Mouse (Mus musculus) frontal cortex, adult 2 months (tissue): ENCODE data around the gene Ntn4. TPM values are rescaled to one million over a fixed set of nuclear protein-coding genes. Genes with fewer than 3 reads are reported as not detected.

Source experiments
- DNase-seq, 2 experiments: peaks; one replicate each; pipeline ENCODE4 v3.0.0; 2022; ENCODE audit warnings: low spot score in 1 of 2; ENCODE audit errors: extremely low spot score in 1 of 2
- polyA plus RNA-seq: library from polyadenylated mRNA; depleted of rRNA; stranded (reverse); fragments of >200 nt; gene quantifications from 2 replicates; pipeline ENCODE4 v1.2.3, GENCODE M21; 2012

Ntn4 gene
- polyA plus RNA-seq, 1 experiment = 10.8 TPM

- DNase-seq = no peak
These were observed 1.6 kb downstream of the Ntn4 start for GRCm38 (mm10) chr10:93641821-93642746.

GRCm38 (mm10) chr10:93642897-93643296, 2.4 kb downstream of the Ntn4 start:
- DNase-seq = no peak

GRCm38 (mm10) chr10:93644451-93644941, 4.0 kb downstream of the Ntn4 start:
- no peak for DNase-seq

- no peak for DNase-seq
These were observed 7.4 kb downstream of the Ntn4 start for GRCm38 (mm10) chr10:93647655-93648561.

GRCm38 (mm10) chr10:93648598-93649102, 8.2 kb downstream of the Ntn4 start:
- DNase-seq = no peak

- DNase-seq = no peak
These were observed 8.6 kb downstream of the Ntn4 start for GRCm38 (mm10) chr10:93649127-93649526.

DNA sequence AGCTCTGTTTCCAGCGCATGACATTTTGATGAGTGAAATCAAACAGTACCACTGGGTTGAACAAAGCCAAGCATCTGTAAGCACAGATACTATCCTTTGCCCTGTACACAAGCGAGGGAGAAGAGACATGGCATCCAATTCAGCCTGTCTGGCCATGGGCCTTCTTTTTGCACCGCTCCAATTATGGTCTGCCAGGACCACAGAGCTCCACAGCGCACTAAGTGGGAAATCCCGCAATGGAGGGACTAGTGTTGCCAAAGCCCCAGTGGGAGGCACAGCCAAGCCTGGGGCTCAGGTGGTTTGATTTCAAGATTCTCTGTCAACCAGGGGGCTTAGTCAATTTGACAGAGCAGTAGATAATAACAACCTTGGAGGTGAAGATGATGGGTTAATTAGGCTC, 9.1 kb downstream of the Ntn4 start:
- no peak for DNase-seq

- DNase-seq = no peak
These were observed 12.8 kb downstream of the Ntn4 start for GRCm38 (mm10) chr10:93653322-93653721.

GRCm38 (mm10) chr10:93655428-93655827, 14.9 kb downstream of the Ntn4 start:
- no peak for DNase-seq

DNA sequence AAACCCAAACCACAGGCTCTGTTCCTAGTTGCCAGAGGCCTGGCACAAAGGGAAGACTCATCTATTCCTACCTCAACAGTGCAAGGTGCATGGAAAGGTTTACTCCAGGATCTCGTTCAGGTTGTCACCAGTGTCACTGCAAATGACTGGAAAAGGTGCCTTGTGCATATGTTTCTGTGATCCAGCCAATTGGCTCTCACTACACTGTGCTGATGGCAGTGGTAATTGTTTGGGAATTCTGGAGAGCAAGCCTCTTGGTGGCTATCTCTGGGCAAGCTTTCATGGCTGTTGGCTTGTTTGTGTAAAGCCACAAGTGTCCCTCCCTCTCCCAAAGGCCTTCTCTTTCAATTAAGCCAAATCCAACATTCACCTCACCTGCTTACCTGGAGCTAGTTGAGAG, 19.3 kb downstream of the Ntn4 start:
- no peak for DNase-seq

DNA sequence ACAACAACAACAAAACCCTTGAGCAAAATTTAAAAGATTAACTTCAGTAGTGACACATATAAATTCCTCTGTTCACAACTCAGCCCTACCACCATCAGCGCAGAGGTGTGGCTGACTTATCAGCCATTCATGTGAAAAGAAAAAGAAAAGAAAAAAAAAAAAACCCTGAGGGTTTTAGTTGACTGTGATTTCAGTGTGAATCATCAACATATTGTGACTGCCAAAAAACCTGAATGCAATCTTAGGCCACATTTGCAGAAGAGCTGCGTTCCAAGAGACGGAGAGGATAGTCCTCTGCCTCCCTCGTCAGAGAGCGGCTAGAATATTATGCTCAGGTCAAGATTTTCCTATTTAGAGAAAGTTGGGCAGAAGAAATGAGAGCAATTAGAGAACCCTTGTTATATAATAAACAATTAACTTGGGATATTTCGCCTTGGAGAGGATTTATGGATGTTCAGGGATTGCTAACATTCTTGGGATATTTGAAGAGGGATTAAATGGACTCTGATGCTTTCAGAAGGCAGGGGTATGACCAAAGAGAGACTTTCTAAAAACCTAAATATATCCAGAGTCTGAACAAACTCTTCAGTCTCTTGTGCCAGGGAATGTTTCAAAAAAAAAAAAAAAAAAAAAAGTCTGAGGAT, 21.0 kb downstream of the Ntn4 start:
- no peak for DNase-seq

- no peak for DNase-seq
These were observed 21.5 kb downstream of the Ntn4 start for GRCm38 (mm10) chr10:93662018-93662417.

DNA sequence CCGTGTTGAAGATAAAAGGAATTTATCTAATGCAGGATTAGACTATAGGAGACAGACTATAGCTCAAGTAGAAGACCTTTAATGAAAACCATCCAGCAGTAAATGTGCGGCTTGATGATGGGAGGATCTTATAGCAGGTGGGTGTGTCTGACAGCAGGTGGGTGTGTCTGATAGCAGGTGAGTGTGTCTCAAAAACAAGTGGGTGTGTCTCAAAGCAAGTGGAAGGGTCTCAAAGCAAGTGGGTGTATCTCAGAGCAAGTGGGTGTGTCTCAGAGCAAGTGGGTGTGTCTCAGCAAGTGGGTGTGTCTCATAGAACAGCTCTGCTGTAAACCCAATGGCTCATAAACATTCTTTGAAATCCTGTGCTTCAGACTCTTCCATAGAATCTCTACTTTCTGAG, 25.7 kb downstream of the Ntn4 start:
- DNase-seq = no peak

DNA sequence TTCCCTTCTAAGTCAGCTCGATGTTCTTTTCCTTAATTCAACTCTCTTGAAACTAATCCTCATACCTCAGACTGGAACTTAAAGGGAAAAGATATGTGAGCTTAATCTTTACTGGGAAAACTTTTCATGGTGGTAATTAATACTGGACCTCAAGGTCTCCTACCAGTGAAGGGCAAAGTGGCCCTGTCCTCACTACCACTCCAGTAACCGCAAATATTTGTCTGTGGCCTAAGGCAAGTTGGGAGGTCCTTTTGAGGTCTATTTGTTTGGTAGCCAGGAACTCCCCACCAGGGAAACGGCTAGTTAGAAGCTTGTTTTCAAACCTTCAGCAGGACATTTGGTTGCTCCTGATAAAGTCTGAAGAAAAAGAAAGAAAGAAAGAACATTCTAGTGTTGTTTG, 26.5 kb downstream of the Ntn4 start:
- no peak for DNase-seq

DNA sequence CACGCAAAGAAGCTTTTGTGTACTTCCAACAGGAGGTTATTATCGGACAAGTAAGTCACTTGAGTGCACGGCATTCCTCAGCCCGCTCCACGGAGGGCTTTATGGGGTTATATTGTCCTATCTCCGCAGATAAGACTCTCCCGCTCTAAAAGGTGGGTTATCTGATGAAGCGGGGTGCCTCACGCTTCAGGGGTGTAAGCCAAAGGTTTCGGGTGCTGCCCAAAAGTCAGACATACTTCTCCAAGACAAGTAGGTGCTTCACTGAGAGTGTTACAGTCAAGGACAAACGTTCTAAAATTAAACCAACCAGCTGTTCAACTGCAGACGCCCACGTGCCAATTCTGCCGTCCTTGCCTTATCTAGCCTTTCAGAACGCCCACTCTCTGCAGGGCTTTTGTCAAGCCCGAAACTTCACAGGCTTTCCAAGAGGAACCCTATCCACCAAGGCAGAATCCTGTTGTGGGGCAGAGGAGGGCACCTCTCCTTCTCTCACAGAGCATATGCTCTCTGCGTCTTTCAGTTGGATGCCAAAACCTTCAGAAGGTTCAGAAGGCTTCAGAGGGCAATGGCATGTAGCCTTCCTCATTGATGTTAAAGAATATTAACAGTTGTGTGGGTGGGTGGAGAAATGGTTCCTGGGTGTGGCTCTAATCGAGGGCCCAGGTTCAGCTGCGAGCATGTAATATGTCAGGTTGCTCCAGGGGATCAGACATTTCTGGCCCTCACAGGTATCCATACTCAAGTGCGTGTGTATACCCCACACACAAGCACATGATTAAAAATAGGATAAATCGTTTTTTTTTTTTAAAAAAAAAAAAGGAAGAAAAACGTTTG, 32.4 kb downstream of the Ntn4 start:
- DNase-seq = peak; percentile 55 to 75

DNA sequence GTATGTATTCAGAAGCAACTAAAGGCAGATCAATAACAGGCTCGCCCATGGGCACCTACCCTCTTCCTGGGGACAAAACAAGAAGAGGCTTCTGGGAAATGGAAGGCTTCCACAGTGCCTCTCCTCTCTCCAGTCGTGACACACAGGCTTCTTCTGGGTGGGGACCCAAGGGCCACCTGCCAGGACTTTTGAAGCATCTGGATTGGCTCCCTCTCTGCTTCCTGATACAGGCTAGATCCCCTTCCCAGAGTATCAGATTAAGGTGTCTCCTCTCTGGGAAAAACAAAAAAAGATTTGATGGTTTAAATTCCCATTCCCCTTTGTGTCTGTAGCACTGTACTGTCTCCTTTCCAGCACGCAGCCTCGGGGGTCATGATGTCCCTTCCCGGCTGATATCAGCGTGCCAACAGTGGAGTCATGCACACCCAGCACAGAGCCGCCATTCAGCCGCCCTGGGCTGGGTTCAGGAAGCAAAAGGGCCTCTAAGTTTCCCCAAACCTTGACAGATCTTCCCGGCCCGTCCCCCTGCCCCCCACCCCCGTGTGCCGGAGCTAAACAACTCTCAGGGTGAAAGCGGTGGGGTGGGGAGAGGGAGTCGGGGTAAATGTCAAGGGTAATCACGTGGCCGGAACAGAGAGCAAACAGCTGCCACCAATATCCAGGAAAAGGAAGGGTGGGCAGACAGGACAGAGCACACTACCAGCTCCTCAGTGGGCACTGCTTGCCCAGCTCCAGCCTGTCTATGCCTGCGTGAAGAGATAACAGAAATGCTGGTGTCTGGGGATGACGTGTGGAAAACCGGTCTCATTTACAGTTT, 38.9 kb downstream of the Ntn4 start:
- no peak for DNase-seq

DNA sequence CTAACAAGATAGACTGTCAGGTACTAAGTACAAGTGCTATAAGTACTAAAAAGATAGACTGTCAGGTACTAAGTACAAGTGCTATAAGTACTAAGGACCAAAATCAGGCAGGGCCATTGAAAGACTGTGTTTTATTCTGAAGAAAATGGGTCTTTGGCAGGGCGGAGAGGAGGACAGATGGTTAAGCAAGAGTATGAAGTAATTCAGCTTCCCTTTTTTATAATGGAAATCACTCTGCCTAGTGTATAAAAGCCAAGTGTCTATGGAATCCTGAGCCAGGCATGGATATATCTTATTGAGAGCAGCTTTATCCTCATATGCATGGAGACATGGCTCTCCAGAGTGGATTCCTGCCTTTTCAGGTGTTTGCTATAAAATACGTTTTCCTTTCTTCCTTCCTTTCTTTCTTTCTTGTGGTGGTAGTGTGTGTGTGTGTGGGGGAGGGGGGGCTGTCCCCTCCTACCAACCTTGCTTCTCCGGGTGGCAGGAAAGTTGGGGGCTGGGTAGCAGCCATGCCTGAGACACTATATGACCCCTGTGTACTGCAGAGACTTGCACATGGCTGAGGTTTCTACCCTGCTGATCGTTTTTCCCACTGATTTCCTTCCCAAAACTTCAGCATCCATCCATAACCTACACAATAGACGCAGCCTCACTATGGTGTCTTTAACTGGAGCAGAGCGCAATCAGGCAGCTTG, 40.3 kb downstream of the Ntn4 start:
- DNase-seq = no peak

DNA sequence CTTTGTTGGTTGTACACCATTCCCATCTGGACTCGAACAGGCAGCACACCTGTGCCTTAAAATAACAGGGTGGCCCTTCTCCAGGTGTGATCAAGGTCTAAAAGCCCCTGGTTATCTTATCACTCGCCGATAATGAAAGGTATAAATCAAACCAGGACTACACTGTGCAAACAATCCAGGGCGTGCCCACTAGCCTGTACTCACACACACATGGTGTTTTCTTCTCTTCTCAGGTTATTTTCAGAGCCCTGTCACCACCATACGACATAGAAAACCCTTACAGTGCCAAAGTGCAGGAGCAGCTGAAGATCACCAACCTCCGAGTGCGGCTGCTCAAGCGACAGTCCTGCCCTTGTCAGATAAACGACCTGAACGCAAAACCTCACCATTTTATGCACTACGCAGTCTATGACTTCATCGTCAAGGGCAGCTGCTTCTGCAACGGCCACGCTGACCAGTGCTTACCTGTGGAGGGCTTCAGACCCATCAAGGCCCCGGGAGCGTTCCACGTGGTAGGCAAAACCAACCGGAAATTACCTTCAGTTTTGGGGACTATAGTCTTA, 41.8 kb downstream of the Ntn4 start:
- no peak for DNase-seq
